Mouse (Mus musculus) forebrain, postnatal 0 days (tissue): ENCODE data around the gene Gna13. TPM values are rescaled to one million over a fixed set of nuclear protein-coding genes. Genes with fewer than 3 reads are reported as not detected.

Source experiments
- ATAC-seq: fragments of 200-750 bp; cut with Nextera tagmentation; 2 replicates; pipeline ENCODE4 v1.8.0; 2017; ENCODE audit warnings: mild to moderate bottlenecking, moderate library complexity
- DNase-seq: peaks from one replicate; pipeline ENCODE4 v3.0.0-alpha.2; 2015
- H3K27ac ChIP-seq: fragments of 300-500 bp; sonication (generic); 2 replicates; pipeline ENCODE4 v1.5.1; 2014; ENCODE audit warnings: low read depth, mild to moderate bottlenecking, antibody characterized with exemption, low read length, moderate library complexity, mixed read lengths
- H3K27me3 ChIP-seq: fragments of 300-500 bp; sonication (generic); 2 replicates; pipeline ENCODE4 v1.6.1; 2014; ENCODE audit warnings: mild to moderate bottlenecking, low read length, mixed read lengths; ENCODE audit not compliant: insufficient read depth
- H3K36me3 ChIP-seq: fragments of 300-500 bp; sonication (generic); 2 replicates; pipeline ENCODE4 v1.6.1; 2014; ENCODE audit warnings: mild to moderate bottlenecking, moderate library complexity; ENCODE audit not compliant: insufficient read depth
- H3K4me1 ChIP-seq: fragments of 300-500 bp; sonication (generic); 2 replicates; pipeline ENCODE4 v1.6.1; 2014; ENCODE audit warnings: antibody characterized with exemption; ENCODE audit not compliant: insufficient read depth
- H3K4me2 ChIP-seq: fragments of 300-500 bp; sonication (generic); 2 replicates; pipeline ENCODE4 v1.6.1; 2014; ENCODE audit warnings: low read depth, mild to moderate bottlenecking, moderate library complexity
- H3K4me3 ChIP-seq: fragments of 300-500 bp; sonication (generic); 2 replicates; pipeline ENCODE4 v1.5.1; 2014; ENCODE audit warnings: low read depth, low read length, mixed read lengths
- H3K9ac ChIP-seq: fragments of 300-500 bp; sonication (generic); 2 replicates; pipeline ENCODE4 v1.6.1; 2014; ENCODE audit warnings: mild to moderate bottlenecking
- H3K9me3 ChIP-seq: fragments of 300-500 bp; sonication (generic); 2 replicates; pipeline ENCODE4 v1.6.1; 2016; ENCODE audit warnings: low read length
- CTCF ChIP-seq: sonication (generic); IDR thresholded peaks from 2 replicates; pipeline ENCODE4 v1.5.1; 2016; ENCODE audit warnings: antibody characterized with exemption, control low read depth, low read depth
- WGBS: fragments of 180-500 bp; shearing (Covaris S2); extraction: QIAGEN DNeasy Blood & Tissue Kit; methylation state at CpG from one replicate; pipeline ENCODE4 v1.1.7; 2014; 5-methylcytosine and 5-hydroxymethylcytosine counted together
- polyA plus RNA-seq: library from polyadenylated mRNA; unstranded; fragments of >200 nt; fragmentation: Nextera tagmentation; extraction: Ambion mirVana; gene quantifications from 2 replicates; pipeline ENCODE4 v1.2.1, GENCODE M21; 2015
- total RNA-seq: library from RNA; depleted of rRNA; stranded (reverse); fragments of >200 nt; gene quantifications from 2 replicates; pipeline ENCODE4 v1.2.3, GENCODE M21; 2014

The Gna13 gene
- total and polyA plus RNA-seq, 2 experiments from 2014 or later = 30.4 to 52.2 TPM

DNA sequence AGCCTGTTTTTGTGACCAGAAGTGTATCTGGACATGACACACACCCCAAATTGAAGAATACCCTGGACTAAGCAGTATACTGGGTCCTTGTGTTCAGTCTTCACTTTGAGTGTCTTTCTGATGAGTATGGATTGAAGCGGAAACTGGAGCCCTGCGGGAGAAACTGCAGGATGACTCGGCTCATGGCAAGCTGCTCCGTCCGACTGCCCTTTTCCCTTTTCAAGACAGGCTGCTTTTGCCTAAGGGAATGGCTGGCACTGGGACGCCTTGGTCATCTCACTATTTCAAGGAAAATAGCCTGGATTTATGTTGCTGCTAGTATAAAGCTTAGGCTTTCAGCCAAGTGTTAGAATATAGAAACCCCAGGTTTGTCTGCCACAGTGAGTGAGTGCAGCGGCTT is 28.6 kb downstream of the Gna13 start:
- H3K9ac ChIP-seq = no peak overlapping the region
- ATAC-seq = no peak
- DNase-seq = no peak
- no peaks in the 10 kb centered on the region for H3K27me3 ChIP-seq
- TF ChIP-seq CTCF = no peak
- no peak overlapping the region for H3K4me2 ChIP-seq
- 79% methylated on average over 7 of the region's 7 CpGs for WGBS
- no peak overlapping the region for H3K27ac ChIP-seq
- no peaks in the 10 kb centered on the region for H3K9me3 ChIP-seq
- H3K4me1 ChIP-seq = no peaks in the 10 kb centered on the region
- peaks cover 13% of the 10 kb centered on the region; the same call in 1 of the 2 replicates for H3K36me3 ChIP-seq
- H3K4me3 ChIP-seq = no peak overlapping the region

DNA sequence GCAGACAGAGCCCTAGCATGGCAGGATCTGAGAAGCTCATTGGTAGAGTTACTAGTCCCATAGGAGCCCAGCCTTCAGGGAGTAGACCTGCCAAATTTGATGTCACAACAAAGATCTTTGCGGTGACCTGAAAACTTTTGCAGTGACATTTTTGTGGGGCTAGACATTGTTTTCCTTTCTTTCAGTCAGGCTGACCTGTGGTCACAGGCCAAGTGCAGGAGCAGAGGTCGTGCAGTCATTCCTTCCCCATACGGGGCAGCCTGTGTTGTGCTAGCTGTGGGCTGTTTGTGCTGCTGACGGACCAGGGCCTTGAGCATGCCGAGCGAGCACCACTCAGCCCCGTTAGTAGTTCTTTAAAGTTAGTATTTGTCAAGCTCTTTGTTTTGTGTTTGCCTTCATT is 29.1 kb downstream of the Gna13 start:
- Histone ChIP-seq H3K4me1 (no peaks in the 10 kb centered on the region), H3K9me3 (no peaks in the 10 kb centered on the region), H3K4me2 (no peak overlapping the region), H3K27ac (no peak overlapping the region), H3K9ac (no peak overlapping the region), H3K4me3 (no peak overlapping the region), H3K27me3 (no peaks in the 10 kb centered on the region), H3K36me3 (peaks cover 15% of the 10 kb centered on the region; the same call in 1 of the 2 replicates)
- ATAC-seq (no peak), DNase-seq (no peak)
- no peak for TF ChIP-seq CTCF
- 66% methylated on average over 7 of the region's 7 CpGs for WGBS

GRCm38 (mm10) chr11:109392601-109393000 is 30.0 kb downstream of the Gna13 start:
- DNase-seq (no peak), ATAC-seq (no peak)
- no peaks in the 10 kb centered on the region for H3K9me3 ChIP-seq
- TF ChIP-seq CTCF = no peak
- no peak overlapping the region for H3K9ac ChIP-seq
- no peaks in the 10 kb centered on the region for H3K27me3 ChIP-seq
- no peak overlapping the region for H3K4me2 ChIP-seq
- WGBS = 91% methylated on average over 9 of the region's 9 CpGs
- H3K27ac ChIP-seq = no peak overlapping the region
- H3K36me3 ChIP-seq = peaks cover 19% of the 10 kb centered on the region; the same call in 1 of the 2 replicates
- no peak overlapping the region for H3K4me3 ChIP-seq
- no peaks in the 10 kb centered on the region for H3K4me1 ChIP-seq

GRCm38 (mm10) chr11:109394758-109395157 is 32.1 kb downstream of the Gna13 start:
- Histone ChIP-seq H3K27ac (no peak overlapping the region), H3K4me1 (no peaks in the 10 kb centered on the region), H3K4me2 (no peak overlapping the region), H3K9ac (no peak overlapping the region), H3K9me3 (no peaks in the 10 kb centered on the region), H3K27me3 (no peaks in the 10 kb centered on the region), H3K36me3 (peaks cover 28% of the 10 kb centered on the region), H3K4me3 (no peak overlapping the region)
- TF ChIP-seq CTCF = no peak
- 93% methylated on average over 9 of the region's 9 CpGs for WGBS
- no peak for DNase-seq
- ATAC-seq = no peak

DNA sequence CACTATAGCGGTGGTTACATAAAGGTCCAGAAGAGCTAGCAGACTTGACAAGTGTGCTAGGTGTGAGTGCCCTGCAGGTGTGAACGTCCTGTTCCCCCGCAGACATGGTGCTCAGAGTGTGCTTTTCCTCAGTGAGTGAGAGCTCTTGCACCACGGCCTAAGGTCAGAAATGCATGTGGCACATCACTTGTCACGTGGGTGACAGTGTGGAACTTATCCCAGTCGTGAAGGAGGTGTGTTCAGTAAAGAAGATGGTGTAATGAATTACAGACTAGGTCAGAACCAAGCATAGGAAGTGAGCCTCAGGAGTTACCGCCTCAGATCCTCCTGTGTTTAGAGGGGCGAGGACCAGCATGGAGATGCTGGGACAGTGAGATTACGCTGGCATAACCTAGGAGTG is 32.7 kb downstream of the Gna13 start:
- H3K4me2 ChIP-seq = no peak overlapping the region
- TF ChIP-seq CTCF = no peak
- no peaks in the 10 kb centered on the region for H3K9me3 ChIP-seq
- DNase-seq = no peak
- no peaks in the 10 kb centered on the region for H3K27me3 ChIP-seq
- no peak overlapping the region for H3K4me3 ChIP-seq
- WGBS = 96% methylated on average over 9 of the region's 9 CpGs
- no peak overlapping the region for H3K9ac ChIP-seq
- no peak for ATAC-seq
- H3K4me1 ChIP-seq = no peaks in the 10 kb centered on the region
- no peak overlapping the region for H3K27ac ChIP-seq
- peaks cover 28% of the 10 kb centered on the region for H3K36me3 ChIP-seq

DNA sequence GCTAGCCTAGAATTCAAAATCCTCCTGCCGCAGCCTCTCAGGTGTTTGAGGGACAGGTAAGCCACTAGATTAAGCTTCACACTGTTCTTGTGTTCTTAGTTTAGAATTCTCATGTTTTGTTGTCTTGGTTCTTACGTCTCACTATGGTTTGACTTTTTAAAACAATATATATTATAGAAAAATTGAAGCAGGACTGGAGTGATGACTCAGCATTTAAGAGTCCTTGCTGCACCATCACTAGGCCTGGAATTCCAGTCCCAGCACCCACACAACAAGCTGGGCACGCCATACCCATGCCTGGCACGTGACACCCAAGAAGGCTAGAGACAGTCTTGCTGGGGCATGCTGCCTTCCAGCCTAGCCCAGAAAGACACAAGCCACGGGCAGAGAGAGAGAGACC is 43.8 kb downstream of the Gna13 start:
- H3K4me3 ChIP-seq = no peak overlapping the region
- H3K9ac ChIP-seq = no peak overlapping the region
- no peak for TF ChIP-seq CTCF
- H3K4me1 ChIP-seq = no peaks in the 10 kb centered on the region
- ATAC-seq (no peak), DNase-seq (no peak)
- no peaks in the 10 kb centered on the region for H3K9me3 ChIP-seq
- WGBS = 92% methylated on average over 5 of the region's 5 CpGs
- no peaks in the 10 kb centered on the region for H3K36me3 ChIP-seq
- no peak overlapping the region for H3K4me2 ChIP-seq
- H3K27ac ChIP-seq = no peak overlapping the region
- H3K27me3 ChIP-seq = no peaks in the 10 kb centered on the region

GRCm38 (mm10) chr11:109410197-109410980 is 47.8 kb downstream of the Gna13 start:
- DNase-seq = no peak
- WGBS = 92% methylated on average over 15 of the region's 15 CpGs
- Histone ChIP-seq H3K27ac (no peak overlapping the region), H3K36me3 (no peaks in the 10 kb centered on the region), H3K4me2 (no peak overlapping the region), H3K9me3 (no peaks in the 10 kb centered on the region), H3K27me3 (no peaks in the 10 kb centered on the region), H3K9ac (no peak overlapping the region), H3K4me3 (no peak overlapping the region), H3K4me1 (no peaks in the 10 kb centered on the region)
- no peak for TF ChIP-seq CTCF
- no peak for ATAC-seq
